Mouse (Mus musculus): ENCODE data around the gene Mgat4c.

DNA sequence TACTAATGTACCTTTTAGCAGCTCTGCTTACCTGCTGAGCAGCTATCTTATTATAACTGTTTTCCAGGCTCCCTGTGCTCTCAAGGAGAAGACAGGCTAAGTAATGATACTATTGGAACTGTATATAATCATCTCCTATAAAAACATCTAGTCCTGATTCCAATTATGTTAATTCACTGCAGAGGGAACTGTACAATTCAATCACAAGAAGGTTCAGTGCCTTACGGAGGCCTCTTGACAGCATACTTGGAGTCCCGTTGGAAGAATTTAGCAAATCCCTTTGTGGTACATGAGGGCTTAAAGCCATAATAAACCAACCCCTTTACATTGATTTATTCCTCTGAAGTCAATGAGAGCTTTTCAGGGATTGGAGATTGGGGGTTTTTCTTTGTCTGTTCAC is 174.8 kb downstream of the Mgat4c start:
- TF ChIP-seq CTCF (IDR thresholded peaks at IDR 0.05; ENCODE audit: low read depth), result no peak
- no peak for TF ChIP-seq EP300 (IDR thresholded peaks at IDR 0.05; ENCODE audit: low read depth)

Measured in heart, postnatal 0 days (tissue).